Mouse (Mus musculus) cortical plate, adult 2 months (tissue): ENCODE data around the gene Zdhhc18. TPM values are rescaled to one million over a fixed set of nuclear protein-coding genes. Genes with fewer than 3 reads are reported as not detected.
A peak's percentile ranks its signal among the peaks of the same experiment; 100 is the strongest.

Experiments used
- H3K27ac ChIP-seq: fragments of 200-500 bp; 2 replicates; pipeline ENCODE4 v1.5.1; 2012; ENCODE audit warnings: low read length, control low read depth, inconsistent platforms; ENCODE audit not compliant: insufficient read depth
- H3K4me1 ChIP-seq: fragments of 200-500 bp; 2 replicates; pipeline ENCODE4 v1.6.1; 2011; ENCODE audit warnings: low read length; ENCODE audit not compliant: control insufficient read depth, insufficient read depth
- H3K4me3 ChIP-seq: fragments of 200-500 bp; 2 replicates; pipeline ENCODE4 v1.5.1; 2011; ENCODE audit warnings: mild to moderate bottlenecking, low read length, control low read depth; ENCODE audit not compliant: insufficient read depth
- CTCF ChIP-seq: fragments of 200-500 bp; IDR thresholded peaks from 2 replicates; pipeline ENCODE4 v1.5.1; 2011; ENCODE audit warnings: mild to moderate bottlenecking, control low read depth, low read length; ENCODE audit not compliant: insufficient read depth; ENCODE audit errors: extremely low read depth
- POLR2A ChIP-seq: fragments of 200-500 bp; IDR thresholded peaks from 2 replicates; pipeline ENCODE4 v1.6.1; 2011; ENCODE audit warnings: mild to moderate bottlenecking, low read length, control low read depth; ENCODE audit not compliant: insufficient read depth; ENCODE audit errors: extremely low read depth
- polyA plus RNA-seq: library from polyadenylated mRNA; depleted of rRNA; stranded (reverse); fragments of >200 nt; gene quantifications from 2 replicates; pipeline ENCODE4 v1.2.3, GENCODE M21; 2012

Gene Zdhhc18
- polyA plus RNA-seq, 1 experiment: 38.4 TPM

- H3K27ac ChIP-seq: no peak overlapping the region
- H3K4me1 ChIP-seq: no peaks in the 10 kb centered on the region
- no peak overlapping the region for H3K4me3 ChIP-seq
- no peak for TF ChIP-seq POLR2A
- TF ChIP-seq CTCF: no peak
These were observed 42.7 kb downstream of the Zdhhc18 start for GRCm38 (mm10) chr4:133607284-133607683.

- H3K4me1 ChIP-seq: no peaks in the 10 kb centered on the region
- H3K4me3 ChIP-seq: no peak overlapping the region
- no peak for TF ChIP-seq CTCF
- TF ChIP-seq POLR2A: no peak
- H3K27ac ChIP-seq: no peak overlapping the region
These were observed 44.6 kb downstream of the Zdhhc18 start for GRCm38 (mm10) chr4:133605330-133605729.

- no peak overlapping the region for H3K27ac ChIP-seq
These were observed 45.1 kb downstream of the Zdhhc18 start for GRCm38 (mm10) chr4:133604856-133605255.

GRCm38 (mm10) chr4:133604175-133604574 is 45.8 kb downstream of the Zdhhc18 start:
- no peak for TF ChIP-seq CTCF
- no peak for TF ChIP-seq POLR2A
- peaks cover 2% of the 10 kb centered on the region; the same call in 1 of the 2 replicates for H3K4me1 ChIP-seq
- no peak overlapping the region for H3K27ac ChIP-seq
- no peak overlapping the region for H3K4me3 ChIP-seq

More at GRCm38 (mm10) chr4:133604856-133605255, 45.1 kb downstream of the Zdhhc18 start:
- H3K4me1 ChIP-seq: peaks cover 1% of the 10 kb centered on the region; the same call in 1 of the 2 replicates
- H3K4me3 ChIP-seq: no peak overlapping the region
- TF ChIP-seq CTCF (no peak), POLR2A (no peak)

- Histone ChIP-seq H3K27ac (no peak overlapping the region), H3K4me3 (no peak overlapping the region), H3K4me1 (peaks cover 2% of the 10 kb centered on the region; the same call in 1 of the 2 replicates)
- TF ChIP-seq POLR2A: no peak
- TF ChIP-seq CTCF: no peak
These were observed 46.9 kb downstream of the Zdhhc18 start for GRCm38 (mm10) chr4:133603056-133603455.

- H3K4me3 ChIP-seq: no peak within 1 kb of the TSS
- no peak within 1 kb of the TSS for H3K27ac ChIP-seq
These were observed 48.2 kb downstream of the Zdhhc18 start, which contains the start of gene Sfn for GRCm38 (mm10) chr4:133601721-133602218. TSS of gene Sfn (minus strand) at chr4:133602168.

GRCm38 (mm10) chr4:133600306-133600705 is 49.6 kb downstream of the Zdhhc18 start:
- Histone ChIP-seq H3K4me1 (peaks cover 2% of the 10 kb centered on the region; the same call in 1 of the 2 replicates), H3K27ac (no peak overlapping the region), H3K4me3 (peak overlapping the region; percentile 29; the same call in 1 of the 2 replicates)
- TF ChIP-seq CTCF: no peak
- TF ChIP-seq POLR2A: no peak

More at GRCm38 (mm10) chr4:133601721-133602218, 48.2 kb downstream of the Zdhhc18 start, which contains the start of gene Sfn:
- H3K4me1 ChIP-seq: peaks cover 2% of the 10 kb centered on the region; the same call in 1 of the 2 replicates
- no peak for TF ChIP-seq POLR2A
- TF ChIP-seq CTCF: 0 out of 2 replicates have a peak, but pooled peaks have one; percentile 16

- Histone ChIP-seq H3K27ac (no peak overlapping the region), H3K4me1 (peaks cover 2% of the 10 kb centered on the region; the same call in 1 of the 2 replicates), H3K4me3 (peak overlapping the region; percentile 29)
- TF ChIP-seq CTCF (no peak), POLR2A (no peak)
These were observed 50.3 kb downstream of the Zdhhc18 start for GRCm38 (mm10) chr4:133599571-133600073.

GRCm38 (mm10) chr4:133599116-133599515 is 50.8 kb downstream of the Zdhhc18 start:
- peaks cover 2% of the 10 kb centered on the region; the same call in 1 of the 2 replicates for H3K4me1 ChIP-seq
- H3K27ac ChIP-seq: no peak overlapping the region
- H3K4me3 ChIP-seq: peak overlapping the region; percentile 29
- TF ChIP-seq CTCF (no peak), POLR2A (no peak)

- TF ChIP-seq CTCF: no peak
- no peak for TF ChIP-seq POLR2A
- Histone ChIP-seq H3K27ac (no peak overlapping the region), H3K4me3 (no peak overlapping the region), H3K4me1 (peaks cover 2% of the 10 kb centered on the region; the same call in 1 of the 2 replicates)
These were observed 51.3 kb downstream of the Zdhhc18 start for GRCm38 (mm10) chr4:133598616-133599015.
